Mouse (Mus musculus) forebrain, embryonic 14.5 days (tissue): ENCODE measurements at regions not wholly inside any gene's neighbourhood (a gene's known extent, or its start where the extent isn't known, plus 50 kb on each side); places are given as distances from the start of the nearest gene placed in this dataset.

Experiments
- ATAC-seq: fragments of 200-750 bp; cut with Nextera tagmentation; 2 replicates; pipeline ENCODE4 v1.8.0; 2017; ENCODE audit warnings: mild to moderate bottlenecking, moderate library complexity
- DNase-seq: peaks from one replicate; pipeline ENCODE4 v3.0.0-alpha.2; 2015; ENCODE audit warnings: low spot score
- H3K27ac ChIP-seq: fragments of 300-500 bp; sonication (generic); 2 replicates; pipeline ENCODE4 v1.5.1; 2014; ENCODE audit warnings: low read depth, mild to moderate bottlenecking, control low read depth, low read length, moderate library complexity
- H3K27me3 ChIP-seq: fragments of 300-500 bp; sonication (generic); replicated peaks from 2 replicates; pipeline ENCODE4 v1.6.1; 2014; ENCODE audit warnings: low read length, control low read depth, mixed read lengths; ENCODE audit not compliant: control insufficient read depth, insufficient read depth
- H3K36me3 ChIP-seq: fragments of 300-500 bp; sonication (generic); 2 replicates; pipeline ENCODE4 v1.6.1; 2014; ENCODE audit warnings: low read length, control low read depth; ENCODE audit not compliant: control insufficient read depth, insufficient read depth
- H3K4me1 ChIP-seq: fragments of 300-500 bp; sonication (generic); 2 replicates; pipeline ENCODE4 v1.6.1; 2014; ENCODE audit warnings: antibody characterized with exemption, low read length, control low read depth; ENCODE audit not compliant: control insufficient read depth, insufficient read depth
- H3K4me2 ChIP-seq: fragments of 300-500 bp; sonication (generic); 2 replicates; pipeline ENCODE4 v1.6.1; 2014; ENCODE audit warnings: mild to moderate bottlenecking, control low read depth, low read length
- H3K4me3 ChIP-seq: fragments of 300-500 bp; sonication (generic); 2 replicates; pipeline ENCODE4 v1.5.1; 2014; ENCODE audit warnings: low read depth, low read length, control low read depth
- H3K9ac ChIP-seq: fragments of 300-500 bp; sonication (generic); 2 replicates; pipeline ENCODE4 v1.6.1; 2014; ENCODE audit warnings: mild to moderate bottlenecking, low read length, control low read depth, moderate library complexity
- H3K9me3 ChIP-seq: fragments of 300-500 bp; sonication (generic); replicated peaks from 2 replicates; pipeline ENCODE4 v1.6.1; 2016; ENCODE audit warnings: low read length, control low read depth, mixed read lengths; ENCODE audit not compliant: control insufficient read depth
- WGBS: fragments of 180-500 bp; shearing (Covaris S2); extraction: QIAGEN DNeasy Blood & Tissue Kit; methylation state at CpG from one replicate; pipeline ENCODE4 v1.1.7; 2014; 5-methylcytosine and 5-hydroxymethylcytosine counted together

DNA sequence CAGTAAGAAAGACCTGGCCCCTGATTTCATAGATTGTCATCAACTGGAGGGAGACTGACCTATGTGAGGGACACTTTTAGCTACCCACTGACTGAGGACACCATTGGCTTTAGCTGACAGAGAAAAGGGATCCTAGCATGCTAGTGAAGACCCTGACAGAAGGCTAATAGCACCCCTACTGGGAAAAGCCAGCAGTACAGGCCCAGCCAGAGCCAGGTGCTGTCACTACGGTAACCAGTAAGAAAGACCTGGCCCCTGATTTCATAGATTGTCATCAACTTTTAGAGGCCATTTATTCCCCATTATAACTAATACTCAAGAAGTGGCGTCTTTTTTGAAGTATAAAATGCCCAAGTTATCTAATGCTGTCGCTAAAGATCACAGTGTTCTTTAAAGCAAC is 70.2 kb upstream of the Hk2 start:
- WGBS, result 62% methylated on average over 3 of the region's 3 CpGs
- no peak overlapping the region for H3K9ac ChIP-seq
- DNase-seq (peak; percentile 17), ATAC-seq (no peak)
- no peak overlapping the region for H3K4me3 ChIP-seq
- no peaks in the 10 kb centered on the region for H3K36me3 ChIP-seq
- no peak overlapping the region for H3K4me2 ChIP-seq
- H3K27me3 ChIP-seq, result no peaks in the 10 kb centered on the region
- H3K27ac ChIP-seq, result no peak overlapping the region
- H3K9me3 ChIP-seq, result no peaks in the 10 kb centered on the region; the same call in 1 of the 2 replicates
- no peaks in the 10 kb centered on the region for H3K4me1 ChIP-seq

DNA sequence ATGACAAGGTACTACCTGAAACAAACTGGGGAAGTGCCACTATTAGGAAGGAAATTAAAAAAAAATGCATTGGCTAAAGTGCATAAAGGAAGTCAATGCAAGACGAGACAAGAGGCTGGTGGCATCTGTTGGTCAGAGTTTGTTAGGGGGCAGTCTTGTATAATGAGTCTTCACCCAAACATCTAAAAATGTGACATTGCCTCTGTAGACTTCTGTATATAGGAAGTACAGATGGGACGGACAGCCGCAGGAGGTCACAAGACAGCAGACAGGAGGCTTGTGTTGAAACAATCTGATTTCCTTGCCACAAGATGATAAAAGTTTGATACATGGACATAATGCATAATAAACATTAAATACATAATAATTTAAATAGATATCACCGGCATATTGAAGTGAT is 69.6 kb upstream of the Hk2 start:
- no peaks in the 10 kb centered on the region for H3K27me3 ChIP-seq
- WGBS, result 86% methylated on average over 4 of the region's 4 CpGs

DNA sequence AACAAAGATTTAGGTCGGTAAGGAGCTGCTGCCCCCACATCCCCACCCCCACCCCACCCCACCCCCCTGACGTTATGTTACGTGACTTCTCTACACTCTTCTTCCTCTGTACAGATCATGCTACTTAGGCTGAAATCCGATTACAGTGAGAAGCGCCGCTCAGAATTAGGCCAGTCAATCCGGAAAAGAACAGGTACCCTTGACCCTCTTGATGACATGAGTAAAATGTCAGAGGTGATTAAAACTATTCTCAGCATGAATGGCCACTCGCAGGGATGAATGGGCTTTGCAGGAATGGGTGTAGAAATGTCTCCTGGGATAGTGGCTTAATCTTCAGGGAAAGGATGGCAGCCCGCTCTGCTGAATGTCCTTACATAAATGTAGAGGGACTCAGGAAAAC is 63.0 kb upstream of the Hk2 start:
- Histone ChIP-seq H3K36me3 (no peaks in the 10 kb centered on the region), H3K27ac (no peak overlapping the region), H3K4me2 (no peak overlapping the region), H3K4me1 (no peaks in the 10 kb centered on the region), H3K4me3 (no peak overlapping the region), H3K9ac (no peak overlapping the region), H3K27me3 (no peaks in the 10 kb centered on the region), H3K9me3 (no peaks in the 10 kb centered on the region)
- ATAC-seq (no peak), DNase-seq (no peak)
- 67% methylated on average over 9 of the region's 9 CpGs for WGBS

More for the DNA sequence above, 69.6 kb upstream of the Hk2 start:
- Histone ChIP-seq H3K27ac (no peak overlapping the region), H3K9me3 (no peaks in the 10 kb centered on the region; the same call in 1 of the 2 replicates), H3K36me3 (no peaks in the 10 kb centered on the region), H3K4me2 (no peak overlapping the region), H3K4me1 (no peaks in the 10 kb centered on the region), H3K4me3 (no peak overlapping the region), H3K9ac (no peak overlapping the region)
- ATAC-seq (no peak), DNase-seq (no peak)

GRCm38 (mm10) chr6:82835222-82836064 is 61.2 kb upstream of the Hk2 start:
- H3K4me2 ChIP-seq, result no peak overlapping the region
- no peaks in the 10 kb centered on the region for H3K4me1 ChIP-seq
- no peak for DNase-seq
- no peak overlapping the region for H3K9ac ChIP-seq
- H3K9me3 ChIP-seq, result no peaks in the 10 kb centered on the region
- no peaks in the 10 kb centered on the region for H3K36me3 ChIP-seq
- ATAC-seq, result no peak
- no peak overlapping the region for H3K4me3 ChIP-seq
- no peak overlapping the region for H3K27ac ChIP-seq
- no peaks in the 10 kb centered on the region for H3K27me3 ChIP-seq
- 81% methylated on average over 11 of the region's 11 CpGs for WGBS

- 89% methylated on average over 6 of the region's 6 CpGs for WGBS
- no peak for ATAC-seq
- no peaks in the 10 kb centered on the region for H3K9me3 ChIP-seq
- H3K4me2 ChIP-seq, result no peak overlapping the region
- H3K36me3 ChIP-seq, result no peaks in the 10 kb centered on the region
- no peaks in the 10 kb centered on the region for H3K4me1 ChIP-seq
- H3K27me3 ChIP-seq, result no peaks in the 10 kb centered on the region
- H3K9ac ChIP-seq, result no peak overlapping the region
- no peak overlapping the region for H3K4me3 ChIP-seq
- DNase-seq, result no peak
- no peak overlapping the region for H3K27ac ChIP-seq
These were observed 59.6 kb upstream of the Hk2 start for GRCm38 (mm10) chr6:82833867-82834266.

GRCm38 (mm10) chr6:82831211-82831610 is 57.0 kb upstream of the Hk2 start:
- Histone ChIP-seq H3K9me3 (no peaks in the 10 kb centered on the region), H3K9ac (no peak overlapping the region), H3K36me3 (no peaks in the 10 kb centered on the region), H3K27ac (no peak overlapping the region), H3K4me2 (no peak overlapping the region), H3K4me1 (no peaks in the 10 kb centered on the region), H3K27me3 (no peaks in the 10 kb centered on the region), H3K4me3 (no peak overlapping the region)
- DNase-seq (peak; percentile 1), ATAC-seq (no peak)
- WGBS, result 36% methylated on average over 1 of the region's 1 CpGs

DNA sequence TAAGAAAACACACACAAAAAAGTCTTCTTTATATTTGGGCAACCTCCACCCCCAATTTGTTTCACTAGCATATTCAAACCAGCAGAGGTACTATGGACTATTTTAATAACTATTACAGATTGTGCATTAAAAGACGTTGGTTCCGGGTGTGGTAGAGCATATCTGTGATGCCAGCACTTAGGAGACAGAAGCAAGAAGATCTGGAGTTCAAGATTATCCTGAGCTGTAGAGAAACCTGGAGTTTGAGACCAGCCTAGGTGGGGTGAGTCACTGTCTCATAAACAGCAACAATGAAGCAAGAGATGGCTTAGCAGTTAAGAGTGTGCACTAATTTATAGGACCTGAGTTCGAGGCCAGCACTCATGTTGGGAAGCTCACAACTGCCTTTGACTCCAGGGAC is 50.4 kb upstream of the Hk2 start:
- no peak overlapping the region for H3K9ac ChIP-seq
- no peaks in the 10 kb centered on the region for H3K27me3 ChIP-seq
- H3K27ac ChIP-seq, result no peak overlapping the region
- 84% methylated on average over 3 of the region's 3 CpGs for WGBS
- no peak for DNase-seq
- H3K9me3 ChIP-seq, result no peaks in the 10 kb centered on the region; the same call in 1 of the 2 replicates
- H3K4me3 ChIP-seq, result no peak overlapping the region
- no peaks in the 10 kb centered on the region for H3K4me1 ChIP-seq
- ATAC-seq, result no peak
- H3K4me2 ChIP-seq, result no peak overlapping the region
- no peaks in the 10 kb centered on the region for H3K36me3 ChIP-seq

DNA sequence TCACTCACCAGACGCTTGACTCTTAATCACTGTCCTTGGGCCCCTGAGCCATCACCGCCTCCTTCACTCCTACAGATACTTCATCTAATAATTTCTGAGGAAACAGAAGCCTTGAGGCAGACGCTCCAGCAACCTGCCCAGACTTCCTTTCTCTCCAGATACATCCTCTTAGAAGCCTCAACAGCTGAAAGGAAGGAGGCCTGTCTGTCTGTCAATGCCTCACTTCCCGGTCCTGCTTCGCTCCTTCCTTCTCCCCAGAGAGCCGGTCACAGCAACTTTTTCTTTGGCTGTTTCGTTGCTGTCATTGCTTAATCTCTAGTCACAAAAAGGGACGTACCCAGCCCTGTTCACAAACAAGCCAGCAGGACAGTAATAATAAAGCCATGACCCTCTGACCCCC is 50.0 kb upstream of the Hk2 start:
- no peaks in the 10 kb centered on the region for H3K36me3 ChIP-seq
- no peak overlapping the region for H3K4me3 ChIP-seq
- ATAC-seq (no peak), DNase-seq (no peak)
- H3K27me3 ChIP-seq, result no peaks in the 10 kb centered on the region
- H3K9me3 ChIP-seq, result no peaks in the 10 kb centered on the region; the same call in 1 of the 2 replicates
- no peak overlapping the region for H3K9ac ChIP-seq
- WGBS, result 68% methylated on average over 8 of the region's 8 CpGs
- H3K27ac ChIP-seq, result no peak overlapping the region
- H3K4me1 ChIP-seq, result no peaks in the 10 kb centered on the region
- no peak overlapping the region for H3K4me2 ChIP-seq
